Mouse (Mus musculus) adrenal gland, postnatal 4 days (tissue): ENCODE data around the gene Map4. TPM values are rescaled to one million over a fixed set of nuclear protein-coding genes. Genes with fewer than 3 reads are reported as not detected.
"Not testable (repeated sequence)": the region's sequence is repeated elsewhere in the genome, so short reads cannot be mapped to it uniquely, and the experiment has no call there.

Source experiments
- DNase-seq, 2 experiments: peaks; one replicate each; pipeline ENCODE4 v3.0.0; 2021 to 2022; ENCODE audit warnings: low spot score in 2 of 2, mixed read lengths in 2 of 2
- microRNA-seq: library from miRNA; unstranded; fragments of <30 nt; microRNA quantifications from one replicate; pipeline ENCODE4 v1.2.0, GENCODE M21; 2021
- total RNA-seq, 2 experiments: library from RNA; stranded (reverse); gene quantifications; 2 replicates each; pipeline ENCODE4 v1.2.3; 2021

The Map4 gene
- total RNA-seq, 2 experiments from 2014 or later, result 118 to 124 TPM

- no peak for DNase-seq
Observed at GRCm38 (mm10) chr9:110123322-110123721, 192.1 kb downstream of the Map4 start.

GRCm38 (mm10) chr9:110124008-110124540, 192.8 kb downstream of the Map4 start:
- not testable (repeated sequence) for DNase-seq

GRCm38 (mm10) chr9:110130896-110131524, 199.8 kb downstream of the Map4 start:
- no peak for DNase-seq

DNA sequence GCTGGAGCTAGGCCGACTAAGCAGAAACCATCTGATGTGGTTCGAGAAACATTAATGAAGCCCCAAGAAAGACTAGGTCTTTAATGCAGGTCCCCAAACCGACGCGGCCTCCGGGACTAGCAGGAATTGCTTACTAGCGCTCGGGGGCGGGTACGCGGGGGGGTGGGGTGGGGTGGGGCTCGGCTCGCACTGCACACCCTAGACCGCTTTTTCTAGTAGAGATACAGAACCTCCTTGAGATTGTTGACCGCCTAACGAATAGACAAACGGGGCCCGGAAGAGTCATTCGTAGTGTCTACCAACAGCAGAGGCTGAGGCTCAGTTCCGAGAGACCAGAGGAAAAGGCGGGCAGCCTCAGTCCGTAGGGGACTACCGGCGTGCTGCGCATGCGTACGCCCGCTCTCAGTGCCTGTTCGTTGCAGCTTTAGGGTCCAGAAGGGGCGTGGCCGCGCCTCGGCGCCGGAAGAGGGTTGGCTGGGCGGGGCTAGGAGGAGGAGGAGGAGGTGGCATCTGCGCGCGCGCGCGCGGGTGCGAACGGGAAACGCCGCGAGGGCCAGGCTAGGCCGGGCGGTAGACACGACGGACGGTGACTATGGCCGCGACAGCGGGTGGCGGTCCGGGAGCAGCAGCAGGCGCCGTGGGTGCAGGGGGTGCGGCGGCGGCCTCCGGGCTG, 200.4 kb downstream of the Map4 start:
- DNase-seq, result peak; percentile 96 to 100

- DNase-seq, result no peak
Observed at GRCm38 (mm10) chr9:110132201-110132605, 200.9 kb downstream of the Map4 start.

DNA sequence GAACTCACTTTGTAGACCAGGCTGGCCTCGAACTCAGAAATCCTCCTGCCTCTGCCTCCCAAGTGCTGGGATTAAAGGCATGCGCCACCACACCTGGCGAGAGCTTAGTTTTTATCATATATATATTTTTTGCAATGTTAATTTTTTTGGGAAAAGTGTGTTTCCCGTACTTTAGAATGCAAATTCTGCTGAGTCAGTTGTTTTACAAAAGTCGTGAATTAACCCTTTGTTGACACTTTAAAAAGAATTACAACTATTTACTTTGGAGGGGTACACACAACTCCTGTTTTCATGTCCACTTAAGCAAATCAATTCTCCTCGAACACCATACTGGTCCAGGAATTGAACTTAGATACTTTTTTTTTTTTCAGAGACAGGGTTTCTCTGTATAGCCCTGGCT, 201.7 kb downstream of the Map4 start:
- DNase-seq, result no peak

Small RNA genes lying within 50 kb of the gene (microRNA-seq; reads per million reads assigned to microRNA genes)
- gene Mir7089, result not detected

Other genes with a start within 250 kb of the Map4 start
- not detected for gene Fbxw18, start 228.8 kb upstream of the Map4 start, total RNA-seq
- gene Fbxw26, start 185.4 kb upstream of the Map4 start, total RNA-seq, result not detected
- not detected for gene Fbxw27, start 140.8 kb upstream of the Map4 start, total RNA-seq
- 10 to 100 TPM in 1 of 2 experiments, 1 to 10 TPM in 1; 8.3 to 10.6 TPM for gene Spink8, start 119.2 kb upstream of the Map4 start, total RNA-seq
- gene Nme6, start 98.7 kb upstream of the Map4 start, total RNA-seq, result 10 to 100 TPM; 22.3 to 29.5 TPM
- gene Camp, start 81.8 kb upstream of the Map4 start, total RNA-seq, result 10 to 100 TPM; 11.6 to 32.1 TPM
- 10 to 100 TPM; 25.5 to 28.3 TPM for gene Cdc25a, start 55.9 kb upstream of the Map4 start, total RNA-seq
- gene Smarcc1, start 186.2 kb downstream of the Map4 start, total RNA-seq, result 100 to 1,000 TPM in 1 of 2 experiments, 10 to 100 TPM in 1; 90.4 to 100 TPM
- gene Dhx30, start 186.4 kb downstream of the Map4 start, total RNA-seq, result 100 to 1,000 TPM; 102 to 111 TPM